Mouse (Mus musculus): ENCODE measurements around the gene Dtx2.
"Not testable (repeated sequence)": the region's sequence is repeated elsewhere in the genome, so short reads cannot be mapped to it uniquely, and the experiment has no call there.

Gene Dtx2

DNA sequence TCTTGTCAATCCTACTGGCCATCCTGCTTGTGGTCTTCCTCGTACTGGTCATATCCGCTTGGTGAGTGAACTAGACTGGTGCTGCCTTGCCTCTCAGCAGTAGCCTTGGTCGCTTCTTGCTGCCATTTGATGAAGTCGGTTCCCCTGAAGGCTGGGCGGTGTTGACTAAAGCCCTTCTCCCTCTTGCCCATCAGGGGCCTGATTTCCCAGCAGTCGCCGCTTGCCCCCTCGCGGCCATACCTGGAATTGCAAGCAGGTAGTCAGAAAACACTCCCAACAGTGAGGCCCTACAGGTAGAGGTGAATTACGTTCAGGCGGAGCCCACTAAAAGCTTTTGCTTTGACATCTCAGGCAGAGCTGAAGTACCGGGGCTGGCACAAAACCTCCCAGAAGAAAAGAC, 67.0 kb downstream of the Dtx2 start:
- DNase-seq (ENCODE audit: low read depth, low spot score), result no peak

DNA sequence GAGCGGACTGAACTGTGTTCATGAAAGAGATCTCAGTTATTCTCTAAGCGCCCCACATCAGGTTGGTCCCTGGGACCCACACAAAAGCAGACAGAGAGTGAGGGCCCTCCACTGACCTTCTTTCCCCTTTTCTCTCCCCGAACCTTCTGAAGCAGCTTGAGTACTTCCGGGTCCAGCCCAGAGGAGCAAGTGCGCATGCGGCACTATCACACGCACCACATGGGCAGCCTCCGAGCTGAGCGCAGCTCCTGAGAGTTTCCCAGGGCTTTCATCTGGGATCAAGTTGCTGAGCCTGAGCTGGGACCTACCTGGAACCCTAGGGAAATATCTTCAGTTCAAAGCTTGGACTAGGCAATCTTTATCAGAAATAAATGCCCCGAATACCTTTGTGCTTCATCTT, 69.3 kb downstream of the Dtx2 start:
- no peak for DNase-seq (ENCODE audit: low read depth, low spot score)

DNA sequence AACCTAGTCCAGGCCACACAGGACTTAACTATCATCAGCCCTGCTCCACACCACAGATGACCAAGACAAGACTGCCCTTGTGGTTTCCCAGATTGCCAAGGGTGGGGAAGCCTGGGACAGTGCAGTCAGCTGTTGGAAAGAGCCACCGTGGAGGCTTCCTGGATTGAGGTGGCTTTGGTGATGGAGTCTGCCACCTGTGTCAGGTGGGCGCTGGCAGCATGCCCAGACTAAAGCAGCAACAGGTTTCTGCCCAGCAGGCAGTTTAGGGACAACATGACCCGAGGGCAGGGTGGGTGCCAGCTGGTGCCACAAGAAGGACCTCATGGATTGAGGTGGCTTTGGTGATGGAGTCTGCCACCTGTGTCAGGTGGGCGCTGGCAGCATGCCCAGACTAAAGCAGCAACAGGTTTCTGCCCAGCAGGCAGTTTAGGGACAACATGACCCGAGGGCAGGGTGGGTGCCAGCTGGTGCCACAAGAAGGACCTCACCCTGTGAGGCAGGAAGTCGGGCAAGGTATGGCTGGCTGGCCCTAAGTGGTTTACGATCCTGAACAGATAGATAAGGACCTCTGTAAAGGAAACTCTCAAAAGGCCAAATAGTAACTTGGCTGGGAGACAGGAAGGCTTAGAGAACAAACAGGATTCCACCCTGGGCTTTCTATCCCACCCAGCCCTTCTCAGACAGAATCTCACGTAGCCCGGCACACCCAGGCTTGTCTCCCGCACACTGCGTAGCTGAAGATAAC, 72.0 kb downstream of the Dtx2 start:
- DNase-seq (ENCODE audit: low read depth, low spot score), result not testable (repeated sequence)

DNA sequence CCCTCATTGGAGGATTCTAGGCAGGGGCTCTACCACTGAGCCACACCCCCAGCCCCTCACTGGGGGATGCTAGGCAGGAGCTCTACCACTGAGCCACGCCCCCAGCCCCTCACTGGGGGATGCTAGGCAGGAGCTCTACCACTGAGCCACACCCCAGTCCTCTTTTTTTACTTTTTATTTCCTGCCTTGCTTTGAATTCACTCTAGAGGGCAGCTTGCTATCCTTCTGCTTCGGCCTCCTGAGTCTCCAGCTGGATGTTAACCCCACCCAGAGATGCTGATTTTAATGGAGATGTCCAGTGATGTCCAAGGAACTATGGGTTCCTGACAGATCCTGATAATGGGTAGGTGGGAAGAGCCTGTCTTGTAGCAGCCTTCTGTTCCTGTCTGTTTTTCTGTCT, 74.8 kb downstream of the Dtx2 start:
- no peak for DNase-seq (ENCODE audit: low read depth, low spot score)

DNA sequence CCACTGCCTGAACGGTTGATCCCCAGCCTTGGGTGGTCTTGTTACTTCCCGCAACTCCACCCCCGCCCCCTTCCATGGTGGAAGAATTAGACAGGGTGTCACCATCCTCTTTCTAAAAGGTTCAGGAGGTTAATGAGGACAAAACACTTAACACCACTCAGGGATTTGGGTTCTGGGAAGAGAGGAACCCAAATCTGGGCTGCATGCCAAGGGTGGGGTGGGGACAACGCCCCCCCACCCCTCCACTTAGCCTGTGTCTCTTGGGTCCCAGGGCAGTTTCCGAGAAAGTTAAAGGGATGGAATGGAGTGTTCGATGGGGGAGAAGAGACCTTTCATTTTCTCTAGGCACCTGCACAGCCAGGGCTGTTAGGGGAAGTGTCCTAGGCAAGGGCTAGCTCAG, 78.5 kb downstream of the Dtx2 start:
- DNase-seq (ENCODE audit: low read depth, low spot score), result no peak

DNA sequence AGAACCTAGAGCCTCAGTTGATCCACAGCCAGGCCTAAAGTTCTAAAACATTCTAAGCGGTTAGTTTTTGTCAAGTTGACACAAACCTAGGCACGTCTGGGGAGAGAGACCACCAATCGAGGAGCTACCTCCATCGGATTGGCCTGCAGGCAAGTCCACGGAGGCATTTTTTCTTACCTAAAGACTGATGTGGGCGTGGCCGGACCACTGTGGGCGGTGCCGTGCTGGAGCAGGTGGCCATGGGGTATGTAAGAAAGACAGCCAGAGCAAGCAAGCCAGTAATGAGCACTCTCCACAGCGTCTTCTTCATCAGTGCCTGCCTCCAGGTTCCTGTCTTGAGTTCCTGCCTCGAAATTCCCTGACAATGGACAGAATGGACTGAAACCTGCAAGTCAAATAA, 78.9 kb downstream of the Dtx2 start:
- no peak for DNase-seq (ENCODE audit: low read depth, low spot score)

DNA sequence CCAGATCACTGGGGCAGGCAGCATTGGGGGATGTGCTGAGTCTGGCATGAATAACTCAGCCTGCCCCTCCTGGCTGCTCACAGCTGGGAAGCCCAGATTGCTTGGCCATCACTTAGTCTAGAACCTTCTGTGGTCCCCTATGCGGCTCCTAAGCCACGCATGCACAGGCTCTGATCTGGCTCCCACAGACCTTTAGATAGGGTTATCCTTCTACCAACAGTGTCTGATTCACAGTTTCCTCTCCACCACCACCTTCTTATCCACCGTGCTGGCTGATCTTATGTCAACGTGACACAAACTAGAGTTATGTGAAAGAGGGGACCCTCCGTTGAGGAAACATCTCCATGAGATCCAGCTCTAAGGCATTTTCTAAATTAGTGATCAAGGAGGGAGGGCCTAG, 80.5 kb downstream of the Dtx2 start:
- no peak for DNase-seq (ENCODE audit: low read depth, low spot score)

DNA sequence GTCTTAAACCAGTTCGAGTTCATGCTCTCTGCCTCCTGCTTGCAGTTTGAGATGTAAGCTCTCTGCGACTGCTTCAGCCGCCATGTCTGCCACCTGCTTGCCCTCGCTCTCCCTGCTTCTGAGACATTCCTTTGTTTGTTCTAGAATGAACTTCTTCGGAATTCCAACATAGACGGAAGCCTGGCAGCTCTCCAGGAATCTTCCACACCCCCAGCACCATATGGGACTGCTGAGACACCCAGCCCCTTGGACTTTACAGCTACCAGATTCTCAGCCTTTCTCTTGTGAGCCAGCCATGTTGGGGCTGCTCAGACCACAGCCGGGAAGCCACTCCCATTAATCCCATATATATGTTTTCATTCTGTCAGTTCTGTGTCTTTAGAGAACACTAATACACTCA, 81.7 kb downstream of the Dtx2 start:
- DNase-seq (ENCODE audit: low read depth, low spot score), result no peak

DNA sequence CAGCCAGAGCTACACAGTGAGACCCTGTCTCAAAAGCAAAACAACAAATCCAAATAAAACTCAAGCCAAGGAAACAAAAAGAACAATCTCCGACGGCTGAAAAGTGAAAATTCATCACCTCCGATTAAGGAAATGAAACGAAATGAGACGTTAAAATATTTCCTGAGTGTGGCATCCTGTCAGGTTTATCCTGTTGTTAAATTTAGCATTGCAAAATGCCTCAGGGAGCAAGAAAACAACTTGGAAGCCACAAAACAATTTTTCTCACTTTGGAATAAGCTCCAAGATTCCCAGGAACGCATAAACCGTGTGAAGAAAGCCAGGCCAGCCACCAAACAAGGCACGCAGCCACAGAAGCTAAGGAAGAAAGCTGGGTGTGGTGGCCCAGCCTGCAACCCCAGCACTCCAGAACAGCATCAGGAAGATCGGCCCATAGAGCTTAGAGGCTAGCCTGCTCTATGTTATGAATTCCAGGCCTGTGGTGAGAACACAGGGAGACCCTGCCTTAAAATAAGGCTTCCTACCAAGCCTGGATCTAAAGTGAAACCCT, 82.5 kb downstream of the Dtx2 start:
- DNase-seq (ENCODE audit: low read depth, low spot score), result no peak

DNA sequence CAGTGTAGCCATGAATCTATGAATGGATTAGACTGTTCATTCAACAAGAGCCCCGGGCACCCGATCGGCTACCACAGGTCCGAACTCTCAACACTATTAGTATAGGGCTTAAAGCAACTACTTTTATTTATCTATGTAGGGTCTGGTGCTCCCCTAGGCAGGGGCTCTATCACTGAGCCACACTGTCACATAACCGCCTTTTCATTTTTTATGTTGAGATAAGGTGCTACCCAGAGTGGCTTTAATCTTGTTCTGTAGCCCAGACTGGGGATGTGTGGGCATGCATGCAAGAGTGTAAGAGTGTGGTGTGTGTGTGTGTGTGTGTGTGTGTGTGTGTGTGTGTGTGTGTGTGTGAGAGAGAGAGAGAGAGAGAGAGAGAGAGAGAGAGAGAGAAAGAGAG, 83.5 kb downstream of the Dtx2 start:
- DNase-seq (ENCODE audit: low read depth, low spot score), result no peak

DNA sequence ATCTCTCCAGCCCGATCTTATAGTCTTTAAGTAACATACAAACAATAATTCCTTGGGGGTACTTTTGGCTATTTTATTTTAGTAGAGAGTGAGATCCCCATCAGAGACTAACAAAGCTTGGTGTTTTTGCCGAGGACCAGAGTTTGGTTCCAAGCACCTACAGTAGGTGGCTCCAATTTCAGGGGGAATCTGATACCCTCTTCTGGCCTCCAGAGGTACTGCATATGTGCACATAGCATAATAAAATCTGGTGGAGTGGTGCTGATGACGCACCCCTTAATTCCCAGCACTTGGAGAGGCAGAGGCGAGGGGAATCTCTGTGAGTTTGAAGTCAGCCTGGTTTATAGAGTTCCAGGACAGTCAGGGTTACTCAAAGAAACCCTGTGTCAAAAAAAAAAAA, 87.7 kb downstream of the Dtx2 start:
- no peak for DNase-seq (ENCODE audit: low read depth, low spot score)

Measured in telencephalon, adult 2 months (tissue).